Mouse (Mus musculus) forebrain, embryonic 14.5 days (tissue): ENCODE results near the gene Fis1. TPM values are rescaled to one million over a fixed set of nuclear protein-coding genes. Genes with fewer than 3 reads are reported as not detected.

Source experiments
- ATAC-seq: fragments of 200-750 bp; cut with Nextera tagmentation; 2 replicates; pipeline ENCODE4 v1.8.0; 2017; ENCODE audit warnings: mild to moderate bottlenecking, moderate library complexity
- DNase-seq: peaks from one replicate; pipeline ENCODE4 v3.0.0-alpha.2; 2015; ENCODE audit warnings: low spot score
- H3K27ac ChIP-seq: fragments of 300-500 bp; sonication (generic); 2 replicates; pipeline ENCODE4 v1.5.1; 2014; ENCODE audit warnings: low read depth, mild to moderate bottlenecking, control low read depth, low read length, moderate library complexity
- H3K27me3 ChIP-seq: fragments of 300-500 bp; sonication (generic); replicated peaks from 2 replicates; pipeline ENCODE4 v1.6.1; 2014; ENCODE audit warnings: low read length, control low read depth, mixed read lengths; ENCODE audit not compliant: control insufficient read depth, insufficient read depth
- H3K36me3 ChIP-seq: fragments of 300-500 bp; sonication (generic); 2 replicates; pipeline ENCODE4 v1.6.1; 2014; ENCODE audit warnings: low read length, control low read depth; ENCODE audit not compliant: control insufficient read depth, insufficient read depth
- H3K4me1 ChIP-seq: fragments of 300-500 bp; sonication (generic); 2 replicates; pipeline ENCODE4 v1.6.1; 2014; ENCODE audit warnings: antibody characterized with exemption, low read length, control low read depth; ENCODE audit not compliant: control insufficient read depth, insufficient read depth
- H3K4me2 ChIP-seq: fragments of 300-500 bp; sonication (generic); 2 replicates; pipeline ENCODE4 v1.6.1; 2014; ENCODE audit warnings: mild to moderate bottlenecking, control low read depth, low read length
- H3K4me3 ChIP-seq: fragments of 300-500 bp; sonication (generic); 2 replicates; pipeline ENCODE4 v1.5.1; 2014; ENCODE audit warnings: low read depth, low read length, control low read depth
- H3K9ac ChIP-seq: fragments of 300-500 bp; sonication (generic); 2 replicates; pipeline ENCODE4 v1.6.1; 2014; ENCODE audit warnings: mild to moderate bottlenecking, low read length, control low read depth, moderate library complexity
- H3K9me3 ChIP-seq: fragments of 300-500 bp; sonication (generic); replicated peaks from 2 replicates; pipeline ENCODE4 v1.6.1; 2016; ENCODE audit warnings: low read length, control low read depth, mixed read lengths; ENCODE audit not compliant: control insufficient read depth
- WGBS: fragments of 180-500 bp; shearing (Covaris S2); extraction: QIAGEN DNeasy Blood & Tissue Kit; methylation state at CpG from one replicate; pipeline ENCODE4 v1.1.7; 2014; 5-methylcytosine and 5-hydroxymethylcytosine counted together
- polyA plus RNA-seq: library from polyadenylated mRNA; unstranded; fragments of >200 nt; fragmentation: Nextera tagmentation; extraction: Ambion mirVana; gene quantifications from 2 replicates; pipeline ENCODE4 v1.2.1, GENCODE M21; 2014

The Fis1 gene
- 432 and 495 TPM in 2 replicates for polyA plus RNA-seq

DNA sequence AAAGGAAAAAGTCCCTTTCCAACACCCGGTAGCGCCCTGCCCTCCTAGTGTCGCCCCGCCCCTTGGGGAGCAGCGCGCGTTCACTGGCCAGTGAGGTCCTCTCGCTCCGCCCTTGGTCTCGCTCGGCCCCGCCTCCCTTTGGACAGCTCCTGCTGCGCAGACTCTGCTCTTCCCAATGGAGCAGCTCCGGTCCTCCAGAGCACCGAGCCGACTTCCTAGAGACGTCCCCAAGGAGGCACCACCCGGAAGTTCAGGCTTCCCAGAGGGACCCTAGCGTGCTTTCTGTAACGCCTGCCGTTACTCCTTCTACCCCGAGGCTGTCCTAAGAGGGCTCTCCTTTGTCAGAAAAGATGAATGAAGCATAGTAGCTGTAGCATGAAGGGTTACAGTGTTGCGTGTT, at the start of gene Fis1:
Gene Fis1, plus strand, starts transcription at position 261 of the 400 bp plus-strand sequence.
- DNase-seq, result peak; percentile 99
- peaks cover 9% of the 10 kb centered on the region for H3K4me1 ChIP-seq
- H3K27me3 ChIP-seq, result no peaks in the 10 kb centered on the region
- peak within 1 kb of the TSS; percentile 73 for H3K4me2 ChIP-seq
- peak; percentile 99 for ATAC-seq
- no peaks in the 10 kb centered on the region for H3K9me3 ChIP-seq
- peak within 1 kb of the TSS; percentile 61; the same call in 1 of the 2 replicates for H3K27ac ChIP-seq
- peak within 1 kb of the TSS; percentile 72 for H3K9ac ChIP-seq
- H3K4me3 ChIP-seq, result peak within 1 kb of the TSS; percentile 58
- under 1% methylated on average over 22 of the region's 23 CpGs for WGBS
- peaks cover 3% of the 10 kb centered on the region; the same call in 1 of the 2 replicates for H3K36me3 ChIP-seq

DNA sequence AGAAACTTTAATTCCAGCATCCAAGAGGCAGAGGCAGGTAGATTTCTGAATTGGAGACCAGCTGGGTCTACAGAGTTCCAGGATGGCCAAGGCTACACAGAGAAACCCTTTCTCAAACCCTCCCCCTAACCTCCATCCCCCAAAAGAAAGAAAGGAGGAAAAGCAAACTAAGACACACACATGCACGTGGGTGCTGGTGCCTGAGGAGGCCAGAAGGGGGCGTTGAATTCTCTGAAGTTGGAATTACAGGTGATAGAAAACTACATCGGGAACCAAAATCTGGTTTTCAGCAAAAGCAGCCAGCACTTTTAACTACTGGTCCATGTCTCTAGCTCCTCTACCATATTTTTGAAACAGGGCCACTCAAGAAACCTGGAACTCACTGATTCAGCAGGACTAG, 48.5 kb upstream of the Fis1 start:
- no peak for DNase-seq
- WGBS, result 56% methylated on average over 3 of the region's 3 CpGs
- 0 out of 2 replicates have a peak, but pooled peaks cover 5% of the 10 kb centered on the region for H3K4me1 ChIP-seq
- H3K9me3 ChIP-seq, result no peaks in the 10 kb centered on the region
- no peaks in the 10 kb centered on the region for H3K36me3 ChIP-seq
- no peak overlapping the region for H3K4me3 ChIP-seq
- ATAC-seq, result no peak
- no peak overlapping the region for H3K27ac ChIP-seq
- H3K27me3 ChIP-seq, result no peaks in the 10 kb centered on the region
- no peak overlapping the region for H3K4me2 ChIP-seq
- no peak overlapping the region for H3K9ac ChIP-seq

DNA sequence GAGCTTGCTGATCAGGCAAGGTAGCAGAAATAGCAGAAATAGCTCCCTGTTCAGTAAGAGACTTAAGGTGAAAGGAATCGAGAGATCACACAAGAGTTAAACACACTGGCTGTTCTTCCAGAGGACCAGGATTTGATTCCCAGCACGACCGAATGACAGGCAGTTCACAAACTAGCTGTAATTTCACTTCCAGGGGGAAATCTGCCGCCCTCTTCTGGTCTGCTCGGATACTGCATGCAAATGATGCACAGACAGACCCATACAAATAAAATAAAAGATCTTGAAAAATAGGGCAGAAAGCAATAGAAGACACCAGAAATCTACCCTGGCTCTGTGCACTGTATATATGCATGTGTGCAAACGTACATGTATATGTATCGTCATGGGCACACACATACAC, 47.4 kb upstream of the Fis1 start:
- H3K9me3 ChIP-seq, result no peaks in the 10 kb centered on the region
- H3K27ac ChIP-seq, result no peak overlapping the region
- WGBS, result 54% methylated on average over 7 of the region's 7 CpGs
- H3K36me3 ChIP-seq, result no peaks in the 10 kb centered on the region
- no peak overlapping the region for H3K4me2 ChIP-seq
- DNase-seq, result no peak
- no peak for ATAC-seq
- H3K4me3 ChIP-seq, result no peak overlapping the region
- no peak overlapping the region for H3K9ac ChIP-seq
- H3K4me1 ChIP-seq, result 0 out of 2 replicates have a peak, but pooled peaks cover 5% of the 10 kb centered on the region
- no peaks in the 10 kb centered on the region for H3K27me3 ChIP-seq

DNA sequence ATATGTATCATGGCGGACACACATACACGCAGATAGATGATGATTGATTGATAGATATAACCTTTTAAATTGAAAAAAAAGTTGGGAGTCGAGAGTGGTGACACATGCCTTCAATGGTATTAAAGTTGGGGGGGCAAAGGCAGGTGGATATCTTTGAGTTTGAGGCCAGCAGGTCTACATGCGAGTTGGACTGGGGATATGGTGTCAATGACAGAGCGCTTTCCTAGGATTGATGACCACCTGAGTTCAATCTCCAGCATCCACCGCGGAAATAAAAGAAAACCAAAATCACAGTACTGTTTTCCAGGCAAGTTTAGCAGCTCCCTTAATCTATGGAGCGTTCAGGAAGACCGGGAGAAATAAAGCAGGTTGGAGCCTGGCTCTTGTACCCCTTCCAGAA, 45.5 kb upstream of the Fis1 start:
- peak; percentile 36; the same call in 1 of the 2 replicates for ATAC-seq
- Histone ChIP-seq H3K4me1 (0 out of 2 replicates have a peak, but pooled peaks cover 5% of the 10 kb centered on the region), H3K27me3 (no peaks in the 10 kb centered on the region), H3K36me3 (peaks cover 18% of the 10 kb centered on the region), H3K4me2 (peak overlapping the region; percentile 75), H3K9me3 (no peaks in the 10 kb centered on the region), H3K9ac (peak overlapping the region; percentile 80), H3K27ac (0 out of 2 replicates have a peak overlapping the region, but pooled peaks have one; percentile 21), H3K4me3 (peak overlapping the region; percentile 70)
- DNase-seq, result no peak
- 42% methylated on average over 9 of the region's 9 CpGs for WGBS

DNA sequence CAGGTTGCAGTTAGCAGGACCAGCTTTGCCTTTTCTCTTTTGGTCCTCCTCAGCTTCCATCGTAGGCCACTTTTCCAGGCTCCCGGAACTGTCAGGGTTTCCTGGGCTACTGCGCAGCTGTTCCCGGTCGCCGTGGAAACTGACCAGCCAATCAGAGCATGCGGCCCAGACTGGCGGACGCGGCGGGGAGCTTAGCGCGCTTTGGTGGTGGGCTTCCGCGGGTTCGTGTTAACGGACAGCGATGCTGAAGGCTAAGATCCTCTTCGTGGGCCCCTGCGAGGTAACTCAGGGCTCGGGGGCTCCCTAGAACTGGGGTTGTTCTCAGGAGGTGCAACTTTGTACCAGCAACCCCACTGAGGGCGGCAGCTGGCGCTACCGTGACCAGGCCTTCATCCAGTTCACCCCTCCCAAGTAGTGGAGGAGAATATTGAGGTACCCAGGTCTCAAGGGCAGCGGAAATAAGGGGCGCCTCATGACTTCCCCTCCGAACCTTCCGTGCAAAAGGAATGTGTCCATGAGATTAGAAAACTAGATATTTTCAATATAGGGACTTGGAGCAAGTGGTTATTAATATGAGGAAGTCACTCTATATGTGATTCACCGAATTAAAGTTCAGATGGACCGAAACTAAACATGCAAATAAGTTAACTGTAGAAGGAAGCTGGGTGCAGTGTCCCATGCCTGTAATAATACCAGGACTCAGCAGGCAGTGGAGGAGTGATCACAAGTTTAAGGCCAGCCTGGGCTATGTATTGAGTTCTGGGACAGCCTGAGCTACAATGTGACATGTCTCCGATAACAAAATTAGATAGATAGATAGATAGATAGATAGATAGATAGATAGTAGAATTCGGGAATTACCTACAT, 44.9 kb upstream of the Fis1 start, which contains the start of gene Ift22:
Gene Ift22, plus strand, starts transcription at position 160 of the 867 bp plus-strand sequence.
- H3K27ac ChIP-seq, result 0 out of 2 replicates have a peak within 1 kb of the TSS, but pooled peaks have one; percentile 21
- peak; percentile 97 for ATAC-seq
- peak; percentile 96 for DNase-seq
- H3K36me3 ChIP-seq, result peaks cover 24% of the 10 kb centered on the region
- 0 out of 2 replicates have a peak, but pooled peaks cover 5% of the 10 kb centered on the region for H3K4me1 ChIP-seq
- peak within 1 kb of the TSS; percentile 80 for H3K9ac ChIP-seq
- no peaks in the 10 kb centered on the region for H3K27me3 ChIP-seq
- WGBS, result 9% methylated on average over 32 of the region's 32 CpGs
- peak within 1 kb of the TSS; percentile 70 for H3K4me3 ChIP-seq
- peak within 1 kb of the TSS; percentile 75 for H3K4me2 ChIP-seq
- H3K9me3 ChIP-seq, result no peaks in the 10 kb centered on the region

DNA sequence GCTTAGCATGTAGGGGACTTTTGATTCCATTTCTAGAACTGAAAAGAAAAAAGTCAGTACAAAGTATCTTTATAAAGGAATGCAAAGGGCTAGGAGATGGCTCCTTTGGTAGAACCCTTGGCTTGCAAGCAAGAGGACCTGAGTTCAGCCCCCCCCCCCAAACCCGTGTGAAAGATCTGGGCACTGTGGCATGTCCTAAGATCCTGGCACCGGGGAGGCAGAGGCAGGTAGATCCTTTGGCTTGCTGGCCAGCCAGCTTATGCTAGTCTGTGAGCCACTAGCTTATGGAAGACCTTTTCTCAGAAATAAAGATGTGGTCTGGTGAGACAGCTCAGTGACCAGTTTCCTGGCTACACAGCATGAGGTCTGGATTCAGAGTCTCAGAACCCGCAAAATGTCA, 38.9 kb upstream of the Fis1 start:
- no peak for ATAC-seq
- DNase-seq, result no peak
- H3K27ac ChIP-seq, result no peak overlapping the region

DNA sequence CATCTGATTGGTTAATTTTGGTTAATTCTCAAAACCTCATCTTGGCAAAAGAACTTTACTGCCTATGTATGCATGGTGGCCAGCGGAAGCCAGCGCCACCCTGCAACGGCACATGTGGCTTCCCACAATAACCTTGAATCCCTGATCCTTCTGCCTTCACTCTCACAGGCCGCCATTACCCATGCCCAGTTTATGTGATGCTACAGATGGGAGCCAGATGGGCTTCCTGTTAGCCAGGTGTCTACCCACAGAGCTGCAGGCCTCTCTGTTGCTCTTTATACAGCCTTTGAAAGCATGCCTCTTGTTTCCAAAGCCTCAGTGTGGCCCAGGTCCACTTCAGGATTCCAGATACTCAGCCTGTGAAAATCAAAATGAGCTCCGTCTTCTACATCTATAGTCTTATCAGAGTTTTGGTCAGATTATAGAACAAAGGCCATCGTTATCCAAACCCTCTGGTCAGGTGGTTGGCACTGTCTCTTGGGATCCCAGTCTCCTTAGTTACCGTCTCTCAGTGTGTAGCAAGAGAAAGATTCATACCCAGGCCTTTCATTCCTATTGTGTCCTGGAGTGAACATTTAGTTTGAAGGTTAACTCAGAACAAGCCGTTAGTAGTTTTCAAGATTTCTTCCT, 35.3 kb upstream of the Fis1 start:
- H3K4me3 ChIP-seq, result no peak overlapping the region
- H3K9me3 ChIP-seq, result no peaks in the 10 kb centered on the region
- H3K4me1 ChIP-seq, result no peaks in the 10 kb centered on the region
- H3K27me3 ChIP-seq, result no peaks in the 10 kb centered on the region
- H3K36me3 ChIP-seq, result peaks cover 12% of the 10 kb centered on the region
- no peak overlapping the region for H3K27ac ChIP-seq
- ATAC-seq (no peak), DNase-seq (no peak)
- WGBS, result 94% methylated on average over 8 of the region's 8 CpGs
- no peak overlapping the region for H3K9ac ChIP-seq
- no peak overlapping the region for H3K4me2 ChIP-seq

More for the DNA sequence above, 38.9 kb upstream of the Fis1 start:
- H3K27me3 ChIP-seq, result no peaks in the 10 kb centered on the region
- no peak overlapping the region for H3K9ac ChIP-seq
- no peak overlapping the region for H3K4me2 ChIP-seq
- WGBS, result 82% methylated on average over 3 of the region's 3 CpGs
- H3K9me3 ChIP-seq, result no peaks in the 10 kb centered on the region
- H3K4me3 ChIP-seq, result no peak overlapping the region
- H3K4me1 ChIP-seq, result no peaks in the 10 kb centered on the region
- peaks cover 31% of the 10 kb centered on the region for H3K36me3 ChIP-seq

DNA sequence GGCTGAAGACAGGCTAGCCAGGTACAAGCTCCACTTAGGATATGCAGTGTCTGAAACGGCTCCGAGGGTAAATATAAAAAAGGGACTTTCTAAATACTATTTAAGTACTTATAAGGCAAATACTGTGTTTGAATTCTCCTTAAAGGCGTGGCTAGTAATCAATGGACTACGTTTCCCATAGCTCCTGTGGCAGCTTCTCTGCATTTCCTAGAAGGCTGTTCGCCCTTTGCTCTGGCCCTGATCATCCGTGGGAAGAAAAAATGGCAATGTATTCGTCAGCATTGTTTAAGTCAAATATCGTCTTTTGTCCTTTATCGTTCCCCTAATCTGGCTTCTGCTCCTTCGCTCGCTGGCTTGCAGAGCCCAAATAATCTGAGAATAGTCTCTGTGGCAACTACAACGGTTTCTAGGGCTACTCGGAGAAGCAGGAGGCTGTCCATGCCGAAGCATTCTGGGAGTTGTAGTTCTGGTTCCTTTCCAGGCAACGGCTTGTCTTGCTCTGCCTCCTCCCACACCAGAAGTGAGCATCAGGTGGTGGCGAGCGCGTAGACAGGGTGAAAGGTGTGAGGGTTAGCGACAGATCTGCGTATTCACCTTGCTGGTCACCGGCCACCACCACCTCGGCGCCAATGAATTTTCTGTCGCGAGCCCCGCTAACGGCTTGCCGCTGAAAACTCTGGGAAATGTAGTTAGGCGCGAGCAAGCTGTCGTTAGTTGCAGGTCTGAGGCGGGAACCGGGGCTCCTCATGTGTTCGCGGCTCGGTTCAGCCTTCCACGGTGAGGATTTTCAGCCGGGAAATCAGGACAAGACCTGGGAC, 34.2 kb upstream of the Fis1 start:
- Histone ChIP-seq H3K9ac (peak overlapping the region; percentile 73), H3K4me2 (peak overlapping the region; percentile 78), H3K27ac (0 out of 2 replicates have a peak overlapping the region, but pooled peaks have one; percentile 41), H3K4me1 (no peaks in the 10 kb centered on the region), H3K4me3 (peak overlapping the region; percentile 53), H3K9me3 (no peaks in the 10 kb centered on the region), H3K36me3 (peaks cover under 1% of the 10 kb centered on the region; the same call in 1 of the 2 replicates), H3K27me3 (no peaks in the 10 kb centered on the region)
- WGBS, result 4% methylated on average over 38 of the region's 38 CpGs
- DNase-seq (peak; percentile 95), ATAC-seq (peak; percentile 92)
